12 mouse cellular contexts compared by ENCODE assay signal in genomic region chr10:77035487-77035886, GRCm38 (mm10). TPM values are rescaled to one million over a fixed set of nuclear protein-coding genes. Genes with fewer than 3 reads are reported as not detected.
DNase-seq lines count a peak whose midpoint lies in the region; ATAC-seq lines count a peak whose summit lies in the region.
"Had no signal": no experiment of that assay in that cellular context is flagged by ENCODE, and none has a peak within 500 bp of the region (broad histone marks: within the 10 kb centered on the region; RNA-seq: fewer than 3 reads in every experiment).

No protein-coding gene starts in this region.

- peaks cover 32% of the 10 kb centered on the region for H3K36me3 ChIP-seq in embryonic facial prominence, embryonic 13.5 days
- H3K36me3 ChIP-seq in embryonic facial prominence, embryonic 10.5 days (replicated peaks) = peaks cover 42% of the 10 kb centered on the region
- peaks cover 5% of the 10 kb centered on the region; the same call in 1 of the 2 replicates for H3K36me3 ChIP-seq in midbrain, embryonic 15.5 days (replicated peaks)
- peaks cover 30% of the 10 kb centered on the region for H3K36me3 ChIP-seq in midbrain, embryonic 13.5 days
- peaks cover 42% of the 10 kb centered on the region for H3K36me3 ChIP-seq in limb, embryonic 12.5 days

- DNase-seq in embryonic facial prominence, embryonic 10.5 days (ENCODE audit: low spot score) = no peak
- peak; percentile 86 for DNase-seq in telencephalon, adult 2 months (ENCODE audit: low read depth, low spot score)
- no peak for DNase-seq in urinary bladder, postnatal 10 days (ENCODE audit: low spot score)
- DNase-seq: cerebellum, postnatal 36 days; gastrocnemius, postnatal 14 days had no signal

- no peaks in the 10 kb centered on the region for H3K9me3 ChIP-seq in embryonic facial prominence, embryonic 13.5 days
- no peaks in the 10 kb centered on the region for H3K9me3 ChIP-seq in embryonic facial prominence, embryonic 10.5 days
- H3K9me3 ChIP-seq in midbrain, embryonic 15.5 days = no peaks in the 10 kb centered on the region
- no peaks in the 10 kb centered on the region for H3K9me3 ChIP-seq in midbrain, embryonic 13.5 days
- no peaks in the 10 kb centered on the region for H3K9me3 ChIP-seq in limb, embryonic 12.5 days
- H3K9me3 ChIP-seq: stomach, embryonic 15.5 days had no signal

- H3K27me3 ChIP-seq in embryonic facial prominence, embryonic 13.5 days = no peaks in the 10 kb centered on the region
- H3K27me3 ChIP-seq in embryonic facial prominence, embryonic 10.5 days (replicated peaks; ENCODE audit: low read depth, poor library complexity, severe bottlenecking) = peaks cover 15% of the 10 kb centered on the region
- H3K27me3 ChIP-seq in midbrain, embryonic 15.5 days (replicated peaks) = no peaks in the 10 kb centered on the region
- 0 out of 2 replicates have a peak, but pooled peaks cover 5% of the 10 kb centered on the region for H3K27me3 ChIP-seq in midbrain, embryonic 13.5 days
- H3K27me3 ChIP-seq in limb, embryonic 12.5 days = peaks cover 9% of the 10 kb centered on the region
- H3K27me3 ChIP-seq: stomach, embryonic 15.5 days had no signal

- H3K9ac ChIP-seq in embryonic facial prominence, embryonic 13.5 days = 0 out of 2 replicates have a peak overlapping the region, but pooled peaks have one; percentile 12
- H3K9ac ChIP-seq in midbrain, embryonic 15.5 days = no peak overlapping the region
- no peak overlapping the region for H3K9ac ChIP-seq in midbrain, embryonic 13.5 days (replicated peaks)
- no peak overlapping the region for H3K9ac ChIP-seq in limb, embryonic 12.5 days (replicated peaks)
- H3K9ac ChIP-seq: stomach, embryonic 15.5 days had no signal

- no peak overlapping the region for H3K27ac ChIP-seq in embryonic facial prominence, embryonic 13.5 days
- no peak overlapping the region for H3K27ac ChIP-seq in embryonic facial prominence, embryonic 10.5 days (replicated peaks)
- H3K27ac ChIP-seq in midbrain, embryonic 15.5 days = 0 out of 2 replicates have a peak overlapping the region, but pooled peaks have one; percentile 0
- H3K27ac ChIP-seq in midbrain, embryonic 13.5 days = no peak overlapping the region
- no peak overlapping the region for H3K27ac ChIP-seq in limb, embryonic 12.5 days
- H3K27ac ChIP-seq: stomach, embryonic 15.5 days had no signal

- ATAC-seq in embryonic facial prominence, embryonic 13.5 days (ENCODE audit: insufficient number of reproducible peaks, insufficient read depth, low FRiP score, low TSS enrichment, low read depth) = no peak
- ATAC-seq in midbrain, embryonic 15.5 days (replicated peaks) = no peak
- no peak for ATAC-seq in midbrain, embryonic 13.5 days
- ATAC-seq in limb, embryonic 12.5 days (ENCODE audit: insufficient number of reproducible peaks, insufficient read depth, low FRiP score, low TSS enrichment, low read depth) = no peak
- no peak for ATAC-seq in erythroblast, adult 5-6 weeks (replicated peaks; ENCODE audit: low FRiP score, poor library complexity, severe bottlenecking)
- ATAC-seq: activated CD4-positive, CD25-positive, alpha-beta regulatory T cell, adult 4 months had no signal

- no peak overlapping the region for H3K4me3 ChIP-seq in embryonic facial prominence, embryonic 13.5 days
- H3K4me3 ChIP-seq in embryonic facial prominence, embryonic 10.5 days = no peak overlapping the region
- H3K4me3 ChIP-seq in midbrain, embryonic 15.5 days = no peak overlapping the region
- H3K4me3 ChIP-seq in midbrain, embryonic 13.5 days (replicated peaks) = no peak overlapping the region
- H3K4me3 ChIP-seq in limb, embryonic 12.5 days (replicated peaks) = no peak overlapping the region
- H3K4me3 ChIP-seq: stomach, embryonic 15.5 days had no signal

- WGBS in embryonic facial prominence, embryonic 13.5 days = 82% methylated on average over 6 of the region's 6 CpGs
- 82% methylated on average over 6 of the region's 6 CpGs for WGBS in embryonic facial prominence, embryonic 10.5 days
- 86% methylated on average over 6 of the region's 6 CpGs for WGBS in midbrain, embryonic 15.5 days
- WGBS in midbrain, embryonic 13.5 days = 94% methylated on average over 6 of the region's 6 CpGs
- 83% methylated on average over 6 of the region's 6 CpGs for WGBS in limb, embryonic 12.5 days

- H3K4me2 ChIP-seq in embryonic facial prominence, embryonic 13.5 days = 0 out of 2 replicates have a peak overlapping the region, but pooled peaks have one; percentile 7
- 0 out of 2 replicates have a peak overlapping the region, but pooled peaks have one; percentile 5 for H3K4me2 ChIP-seq in midbrain, embryonic 15.5 days
- H3K4me2 ChIP-seq in midbrain, embryonic 13.5 days (replicated peaks) = no peak overlapping the region
- H3K4me2 ChIP-seq in limb, embryonic 12.5 days = peak overlapping the region; percentile 83; the same call in 1 of the 2 replicates
- H3K4me2 ChIP-seq: stomach, embryonic 15.5 days had no signal

- peaks cover 29% of the 10 kb centered on the region for H3K4me1 ChIP-seq in embryonic facial prominence, embryonic 13.5 days
- H3K4me1 ChIP-seq in embryonic facial prominence, embryonic 10.5 days = peaks cover 40% of the 10 kb centered on the region
- H3K4me1 ChIP-seq in midbrain, embryonic 15.5 days = peaks cover 24% of the 10 kb centered on the region
- H3K4me1 ChIP-seq in midbrain, embryonic 13.5 days (replicated peaks) = peaks cover 25% of the 10 kb centered on the region
- peaks cover 25% of the 10 kb centered on the region for H3K4me1 ChIP-seq in limb, embryonic 12.5 days (replicated peaks)

RNA-seq across cellular contexts. Expression of gene Slc19a1, which starts 3.4 kb away (rescaled TPM):
- 28.6 and 32.6 TPM in 2 replicates for polyA plus RNA-seq in embryonic facial prominence, embryonic 13.5 days (2015; fragmentation: Nextera tagmentation; extraction: Ambion mirVana)
- 37.4 and 38.2 TPM in 2 replicates for polyA plus RNA-seq in embryonic facial prominence, embryonic 10.5 days (2016; fragmentation: Nextera tagmentation; extraction: Ambion mirVana)
- 43.9 and 45.7 TPM in 2 replicates for polyA plus RNA-seq in midbrain, embryonic 15.5 days (2015; fragmentation: Nextera tagmentation; extraction: Ambion mirVana)
- 33.0 and 35.8 TPM in 2 replicates for polyA plus RNA-seq in midbrain, embryonic 13.5 days (2015; fragmentation: Nextera tagmentation; extraction: Ambion mirVana)
- 30.8 TPM in 2 replicates for polyA plus RNA-seq in limb, embryonic 12.5 days (2016; fragmentation: Nextera tagmentation; extraction: Ambion mirVana)
- total RNA-seq in erythroblast, adult 5-6 weeks (2015; ENCODE audit: low replicate concordance) = 0.58 and 3.6 TPM in 2 replicates
- 0.94 and 2.8 TPM in 2 replicates for total RNA-seq in erythroblast, adult 5-6 weeks (2017; ENCODE audit: low replicate concordance)
